Mouse (Mus musculus) small intestine, adult 2 months (tissue): ENCODE measurements around the gene Wnk1.

Source experiments
- CTCF ChIP-seq: fragments of 200-500 bp; IDR thresholded peaks from 2 replicates; pipeline ENCODE4 v1.5.1; 2012; ENCODE audit warnings: low read depth, mild to moderate bottlenecking, control low read depth, inconsistent platforms, low read length, moderate library complexity, mixed read lengths; ENCODE audit not compliant: insufficient replicate concordance, insufficient read length; ENCODE audit errors: extremely low read depth
- POLR2A ChIP-seq: fragments of 200-500 bp; IDR thresholded peaks from 2 replicates; pipeline ENCODE4 v1.6.1; 2012; ENCODE audit warnings: low read depth, mild to moderate bottlenecking, control low read depth, inconsistent platforms, low read length, moderate library complexity

DNA sequence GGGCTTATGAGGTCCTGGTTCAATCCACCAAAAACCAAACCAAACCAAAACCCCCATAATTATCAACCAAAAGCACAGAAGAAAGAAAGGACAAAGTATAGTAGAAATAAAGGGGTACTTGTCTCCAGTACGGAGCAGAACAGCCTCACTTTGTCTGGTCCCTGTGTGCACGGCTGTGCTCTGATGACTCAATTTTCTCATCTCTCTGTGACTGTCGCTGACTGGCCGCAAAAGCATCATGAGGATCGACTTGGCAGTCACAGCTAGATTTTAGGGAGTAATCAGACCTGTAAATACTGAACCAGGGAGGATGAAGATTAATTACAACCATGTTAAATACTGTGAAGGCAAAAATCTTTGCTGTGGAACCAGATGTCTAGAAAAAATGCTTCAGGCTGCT lies 24.5 kb upstream of the Wnk1 start:
- TF ChIP-seq POLR2A (no peak), CTCF (no peak)
